Mouse (Mus musculus): ENCODE measurements around the gene Hid1. TPM values are rescaled to one million over a fixed set of nuclear protein-coding genes. Genes with fewer than 3 reads are reported as not detected.

The Hid1 gene
- polyA plus RNA-seq (2014; fragmentation: Nextera tagmentation; extraction: Ambion mirVana), result 1.6 and 2.5 TPM in 2 replicates

DNA sequence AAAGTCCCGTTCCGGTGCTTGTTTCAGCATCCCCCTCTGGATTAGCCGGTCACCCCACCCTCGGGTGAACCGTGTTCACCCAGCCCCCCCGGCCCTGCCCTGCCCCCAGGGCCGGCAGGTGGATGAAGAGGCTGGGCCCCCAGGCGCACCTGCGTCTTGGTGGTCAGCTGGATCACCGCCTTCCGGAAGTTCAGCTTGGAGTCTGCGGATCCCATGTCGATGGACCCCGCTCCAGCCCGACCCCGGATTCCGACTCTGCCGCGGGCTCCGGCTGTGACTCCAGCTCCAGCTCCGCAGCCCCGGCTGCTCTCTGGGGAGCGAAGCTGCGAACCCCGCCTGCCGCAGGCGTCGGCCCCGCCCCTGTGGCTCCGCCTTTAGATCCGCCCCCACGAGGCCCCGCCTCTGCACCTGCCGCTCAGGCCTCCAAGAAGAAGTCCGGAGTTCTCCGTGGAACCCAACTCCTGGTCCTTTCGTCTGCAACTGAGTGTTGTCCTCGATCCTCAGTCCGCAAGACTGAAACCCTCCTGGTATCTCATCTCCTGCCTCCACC lies at the start of gene Hid1:
Hid1 (minus strand) TSS at position 362 of the 550 bp plus-strand sequence.
- H3K4me1 ChIP-seq (ENCODE audit: control insufficient read depth, insufficient read depth, low read length), result peaks cover 11% of the 10 kb centered on the region
- H3K9me3 ChIP-seq (ENCODE audit: control insufficient read depth, low read length), result no peaks in the 10 kb centered on the region
- H3K27me3 ChIP-seq (ENCODE audit: control insufficient read depth, insufficient read depth, low read length), result peaks cover 41% of the 10 kb centered on the region
- peak; percentile 73 for DNase-seq (ENCODE audit: low spot score)
- peak within 1 kb of the TSS; percentile 73 for H3K4me2 ChIP-seq (ENCODE audit: low read depth, severe bottlenecking)
- no peak within 1 kb of the TSS for H3K27ac ChIP-seq (replicated peaks; ENCODE audit: low read depth, low read length)
- H3K9ac ChIP-seq (ENCODE audit: low read length), result no peak within 1 kb of the TSS
- H3K4me3 ChIP-seq (ENCODE audit: low read depth, low read length), result peak within 1 kb of the TSS; percentile 28
- 1% methylated on average over 39 of the region's 39 CpGs for WGBS
- ATAC-seq (ENCODE audit: insufficient number of reproducible peaks, low FRiP score, low TSS enrichment, low read depth), result 0 out of 2 replicates have a peak, but pooled peaks have one; percentile 32
- no peaks in the 10 kb centered on the region for H3K36me3 ChIP-seq (ENCODE audit: control insufficient read depth, insufficient read depth, low read length)

DNA sequence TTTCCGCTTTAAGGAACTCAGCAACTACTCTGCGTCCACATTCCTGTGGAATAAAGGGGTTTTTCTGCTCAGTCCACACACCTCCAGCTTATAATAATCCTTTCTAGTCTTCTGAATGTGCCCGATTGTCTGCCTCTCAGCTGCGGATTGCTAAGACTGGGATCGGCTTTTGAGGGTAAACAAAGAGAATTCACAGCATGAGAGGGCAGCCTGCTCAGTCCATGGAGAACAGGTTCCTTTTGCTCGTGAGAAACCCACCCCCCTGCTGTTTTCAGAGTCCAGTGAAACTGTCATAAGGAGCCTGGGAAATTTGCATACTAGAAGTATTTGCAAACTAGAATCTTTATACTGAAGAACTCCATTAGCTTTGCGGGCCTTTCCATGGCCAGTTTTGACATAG lies 42.0 kb upstream of the Hid1 start:
- Histone ChIP-seq H3K27me3 (ENCODE audit: control insufficient read depth, insufficient read depth, low read length) (no peaks in the 10 kb centered on the region), H3K27ac (replicated peaks; ENCODE audit: low read depth, low read length) (no peak overlapping the region), H3K4me1 (ENCODE audit: control insufficient read depth, insufficient read depth, low read length) (peaks cover 16% of the 10 kb centered on the region), H3K4me3 (ENCODE audit: low read depth, low read length) (no peak overlapping the region), H3K9ac (ENCODE audit: low read length) (no peak overlapping the region), H3K36me3 (ENCODE audit: control insufficient read depth, insufficient read depth, low read length) (peaks cover 8% of the 10 kb centered on the region), H3K4me2 (ENCODE audit: low read depth, severe bottlenecking) (no peak overlapping the region), H3K9me3 (ENCODE audit: control insufficient read depth, low read length) (no peaks in the 10 kb centered on the region)
- DNase-seq (ENCODE audit: low spot score) (no peak), ATAC-seq (ENCODE audit: insufficient number of reproducible peaks, low FRiP score, low TSS enrichment, low read depth) (no peak)
- 87% methylated on average over 7 of the region's 7 CpGs for WGBS

DNA sequence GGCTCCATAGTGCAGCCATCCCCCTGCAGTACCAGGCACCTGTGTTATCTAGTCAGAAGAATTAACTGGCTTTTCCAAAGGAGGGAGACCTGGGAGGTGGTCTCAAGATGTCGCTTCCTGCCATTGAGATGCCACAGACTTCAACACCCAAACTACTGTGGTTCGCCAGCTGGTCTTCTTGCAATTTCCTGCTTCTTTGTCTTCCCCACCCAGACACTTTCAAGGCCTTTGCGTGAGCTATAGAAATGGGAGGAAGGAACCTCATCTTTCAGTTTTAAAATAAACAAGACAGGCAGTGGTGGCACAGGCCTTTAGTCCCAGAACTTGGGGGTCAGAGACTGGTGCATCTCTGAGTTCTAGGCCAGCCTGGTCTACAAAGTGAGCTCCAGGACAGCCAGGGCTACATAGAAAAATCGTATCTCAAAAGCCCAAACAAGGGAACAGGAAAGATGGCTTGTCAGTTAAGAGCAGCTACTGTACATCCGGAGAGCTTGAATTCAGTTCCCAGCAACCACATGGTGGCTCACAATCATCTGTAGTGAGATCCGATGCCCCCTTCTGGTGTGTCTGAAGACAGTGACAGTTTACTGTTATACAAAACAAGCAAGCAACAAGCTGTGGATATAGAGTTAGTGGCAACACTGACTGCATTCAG lies 40.8 kb upstream of the Hid1 start:
- Histone ChIP-seq H3K9me3 (ENCODE audit: control insufficient read depth, low read length) (no peaks in the 10 kb centered on the region), H3K27ac (replicated peaks; ENCODE audit: low read depth, low read length) (no peak overlapping the region), H3K4me2 (ENCODE audit: low read depth, severe bottlenecking) (no peak overlapping the region), H3K9ac (ENCODE audit: low read length) (no peak overlapping the region), H3K4me1 (ENCODE audit: control insufficient read depth, insufficient read depth, low read length) (peaks cover 15% of the 10 kb centered on the region), H3K36me3 (ENCODE audit: control insufficient read depth, insufficient read depth, low read length) (peaks cover 8% of the 10 kb centered on the region), H3K4me3 (ENCODE audit: low read depth, low read length) (no peak overlapping the region), H3K27me3 (ENCODE audit: control insufficient read depth, insufficient read depth, low read length) (no peaks in the 10 kb centered on the region)
- 88% methylated on average over 6 of the region's 6 CpGs for WGBS
- DNase-seq (ENCODE audit: low spot score) (no peak), ATAC-seq (ENCODE audit: insufficient number of reproducible peaks, low FRiP score, low TSS enrichment, low read depth) (no peak)

DNA sequence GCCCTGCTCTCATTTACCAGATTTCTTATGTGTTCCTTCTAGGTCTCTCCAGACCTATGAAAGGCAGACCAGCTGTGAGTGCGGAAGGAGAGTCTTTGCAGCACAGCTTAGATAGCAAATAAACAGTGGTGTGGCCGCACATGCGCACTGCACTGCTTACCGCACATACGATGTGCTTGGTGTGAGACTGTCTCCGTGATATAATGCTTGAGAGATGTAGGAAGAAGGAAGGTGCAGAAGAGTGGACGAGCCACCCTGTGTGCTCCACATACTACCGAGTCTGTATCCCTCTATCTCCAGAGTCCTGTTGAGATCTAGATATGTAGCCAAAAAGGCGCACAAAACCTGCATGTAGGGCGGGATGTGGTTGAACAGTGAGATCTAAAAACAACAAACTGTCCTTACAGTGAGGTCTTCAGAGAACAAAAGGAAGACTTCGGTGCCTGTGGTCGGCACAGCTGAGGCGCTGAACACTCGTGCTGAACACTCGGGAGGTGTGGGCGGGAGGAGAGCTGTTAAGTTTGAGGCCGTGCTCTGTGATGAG lies 39.4 kb upstream of the Hid1 start:
- H3K9ac ChIP-seq (ENCODE audit: low read length), result no peak overlapping the region
- ATAC-seq (ENCODE audit: insufficient number of reproducible peaks, low FRiP score, low TSS enrichment, low read depth) (no peak), DNase-seq (ENCODE audit: low spot score) (no peak)
- H3K4me2 ChIP-seq (ENCODE audit: low read depth, severe bottlenecking), result no peak overlapping the region
- WGBS, result 97% methylated on average over 17 of the region's 17 CpGs
- H3K4me3 ChIP-seq (ENCODE audit: low read depth, low read length), result no peak overlapping the region
- no peaks in the 10 kb centered on the region for H3K27me3 ChIP-seq (ENCODE audit: control insufficient read depth, insufficient read depth, low read length)
- peaks cover 8% of the 10 kb centered on the region for H3K36me3 ChIP-seq (ENCODE audit: control insufficient read depth, insufficient read depth, low read length)
- H3K27ac ChIP-seq (replicated peaks; ENCODE audit: low read depth, low read length), result no peak overlapping the region
- peaks cover 10% of the 10 kb centered on the region for H3K4me1 ChIP-seq (ENCODE audit: control insufficient read depth, insufficient read depth, low read length)
- H3K9me3 ChIP-seq (ENCODE audit: control insufficient read depth, low read length), result no peaks in the 10 kb centered on the region

DNA sequence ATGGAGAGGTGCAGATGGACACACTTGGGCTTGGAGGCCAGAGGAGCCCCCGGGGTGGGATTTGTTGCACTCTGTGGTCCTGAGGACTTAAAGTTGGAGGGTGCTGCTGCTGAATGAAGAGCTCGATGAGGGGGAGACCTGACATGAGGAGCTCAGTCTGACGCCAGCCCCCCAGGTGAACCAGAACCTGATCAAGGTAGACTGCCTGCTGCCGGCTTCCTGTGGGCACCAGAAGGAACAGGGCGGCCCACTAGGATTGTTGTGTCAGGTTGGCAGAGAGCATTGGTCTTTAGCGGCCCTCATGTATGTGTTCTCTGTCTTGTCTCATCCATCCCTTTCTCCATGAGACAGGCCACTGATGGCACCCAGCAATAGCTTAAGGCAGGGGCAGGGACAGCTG lies 38.2 kb upstream of the Hid1 start:
- DNase-seq (ENCODE audit: low spot score), result no peak
- H3K36me3 ChIP-seq (ENCODE audit: control insufficient read depth, insufficient read depth, low read length), result peaks cover 7% of the 10 kb centered on the region
- no peak overlapping the region for H3K9ac ChIP-seq (ENCODE audit: low read length)
- H3K27me3 ChIP-seq (ENCODE audit: control insufficient read depth, insufficient read depth, low read length), result no peaks in the 10 kb centered on the region
- no peak for ATAC-seq (ENCODE audit: insufficient number of reproducible peaks, low FRiP score, low TSS enrichment, low read depth)
- 95% methylated on average over 6 of the region's 6 CpGs for WGBS
- no peaks in the 10 kb centered on the region for H3K9me3 ChIP-seq (ENCODE audit: control insufficient read depth, low read length)
- H3K4me3 ChIP-seq (ENCODE audit: low read depth, low read length), result no peak overlapping the region
- no peak overlapping the region for H3K4me2 ChIP-seq (ENCODE audit: low read depth, severe bottlenecking)
- H3K4me1 ChIP-seq (ENCODE audit: control insufficient read depth, insufficient read depth, low read length), result peaks cover under 1% of the 10 kb centered on the region; the same call in 1 of the 2 replicates
- no peak overlapping the region for H3K27ac ChIP-seq (replicated peaks; ENCODE audit: low read depth, low read length)

DNA sequence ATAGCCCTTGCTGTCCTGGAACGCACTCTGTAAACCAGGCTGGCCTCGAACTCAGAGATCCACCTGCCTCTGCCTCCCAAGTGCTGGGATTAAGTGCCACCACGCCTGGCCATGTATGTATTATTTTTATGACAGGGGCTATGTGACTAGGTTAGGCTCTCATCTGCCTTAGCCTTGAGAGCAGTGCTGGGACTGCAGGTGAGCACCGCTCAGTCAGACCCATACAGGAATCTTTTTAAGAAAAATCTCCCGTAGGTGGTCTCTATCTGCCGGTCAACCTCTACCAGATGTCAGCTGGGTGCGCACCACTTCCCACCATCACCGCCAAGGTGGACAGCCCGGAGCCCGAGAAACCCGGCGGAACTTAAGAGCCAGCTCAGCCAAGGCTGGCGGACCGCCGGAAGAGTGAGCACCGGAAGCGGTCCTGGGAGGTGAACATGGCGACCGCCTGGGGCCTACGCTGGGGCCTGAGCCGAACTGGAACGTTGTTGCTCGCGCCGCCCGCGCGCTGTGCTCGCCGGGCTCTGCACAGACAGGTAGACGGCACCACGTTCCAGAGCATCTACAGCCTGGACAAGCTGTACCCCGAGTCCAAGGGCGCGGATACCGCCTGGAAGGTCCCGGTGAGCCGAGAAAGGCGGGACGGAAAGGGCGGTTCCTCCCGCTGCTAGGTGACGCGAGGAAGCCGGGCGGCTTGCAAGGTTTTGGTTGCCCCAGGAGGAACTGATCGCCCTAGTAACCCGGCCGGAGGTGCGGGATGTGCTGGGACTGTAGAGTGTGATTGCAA lies 36.0 kb upstream of the Hid1 start, which contains the start of gene Mrpl58:
Mrpl58 (plus strand) TSS at position 415 of the 787 bp plus-strand sequence.
- ATAC-seq (ENCODE audit: insufficient number of reproducible peaks, low FRiP score, low TSS enrichment, low read depth), result peak; percentile 92

DNA sequence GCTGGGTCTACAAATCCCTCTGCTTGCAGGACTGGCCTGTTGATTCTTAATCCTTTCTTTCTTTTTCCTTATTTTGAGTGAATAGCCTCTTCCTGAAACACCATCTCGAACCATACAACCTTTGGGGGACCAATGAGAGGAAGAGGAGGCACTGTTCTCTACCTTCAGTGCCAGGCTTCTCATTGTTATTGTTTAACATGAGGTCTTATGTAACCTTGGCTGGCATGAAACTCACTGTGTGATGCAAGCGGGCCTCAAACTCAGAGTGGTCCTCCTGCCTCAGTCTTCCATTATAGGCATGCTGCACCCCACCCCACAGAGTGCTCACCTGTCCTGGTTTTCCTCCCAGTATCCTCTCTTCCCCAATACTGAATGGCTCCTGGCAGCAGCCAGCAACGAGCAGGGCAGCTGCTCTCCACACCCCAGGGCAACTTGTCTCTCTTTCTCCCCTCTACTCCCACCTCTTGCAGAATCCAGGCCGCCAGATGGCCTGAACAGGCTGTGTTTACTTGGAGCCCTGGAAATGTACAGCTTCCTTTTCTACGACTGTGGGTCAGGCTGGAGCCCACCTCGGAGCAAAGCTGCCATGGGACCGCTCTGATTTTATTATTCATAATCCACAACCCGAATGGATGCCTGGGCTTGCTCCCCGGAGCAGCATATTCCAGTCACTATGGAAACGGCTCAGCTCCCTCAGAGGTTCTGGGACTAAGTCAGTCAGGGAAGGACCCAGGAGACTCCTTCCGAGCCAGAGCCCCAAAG lies 33.3 kb upstream of the Hid1 start:
- Histone ChIP-seq H3K9me3 (ENCODE audit: control insufficient read depth, low read length) (no peaks in the 10 kb centered on the region), H3K4me3 (ENCODE audit: low read depth, low read length) (no peak overlapping the region), H3K27ac (replicated peaks; ENCODE audit: low read depth, low read length) (no peak overlapping the region), H3K27me3 (ENCODE audit: control insufficient read depth, insufficient read depth, low read length) (no peaks in the 10 kb centered on the region), H3K4me2 (ENCODE audit: low read depth, severe bottlenecking) (no peak overlapping the region), H3K9ac (ENCODE audit: low read length) (no peak overlapping the region), H3K36me3 (ENCODE audit: control insufficient read depth, insufficient read depth, low read length) (no peaks in the 10 kb centered on the region), H3K4me1 (ENCODE audit: control insufficient read depth, insufficient read depth, low read length) (no peaks in the 10 kb centered on the region)
- 58% methylated on average over 11 of the region's 11 CpGs for WGBS
- ATAC-seq (ENCODE audit: insufficient number of reproducible peaks, low FRiP score, low TSS enrichment, low read depth) (no peak), DNase-seq (ENCODE audit: low spot score) (no peak)

More for the DNA sequence above, 36.0 kb upstream of the Hid1 start, which contains the start of gene Mrpl58:
- H3K27ac ChIP-seq (replicated peaks; ENCODE audit: low read depth, low read length), result peak within 1 kb of the TSS; percentile 81
- DNase-seq (ENCODE audit: low spot score), result peak; percentile 89
- H3K9me3 ChIP-seq (ENCODE audit: control insufficient read depth, low read length), result no peaks in the 10 kb centered on the region
- H3K27me3 ChIP-seq (ENCODE audit: control insufficient read depth, insufficient read depth, low read length), result no peaks in the 10 kb centered on the region
- WGBS, result 4% methylated on average over 50 of the region's 50 CpGs
- H3K9ac ChIP-seq (ENCODE audit: low read length), result peak within 1 kb of the TSS; percentile 96
- H3K36me3 ChIP-seq (ENCODE audit: control insufficient read depth, insufficient read depth, low read length), result peaks cover 4% of the 10 kb centered on the region; the same call in 1 of the 2 replicates
- H3K4me3 ChIP-seq (ENCODE audit: low read depth, low read length), result peak within 1 kb of the TSS; percentile 77
- H3K4me1 ChIP-seq (ENCODE audit: control insufficient read depth, insufficient read depth, low read length), result no peaks in the 10 kb centered on the region
- H3K4me2 ChIP-seq (ENCODE audit: low read depth, severe bottlenecking), result peak within 1 kb of the TSS; percentile 59

DNA sequence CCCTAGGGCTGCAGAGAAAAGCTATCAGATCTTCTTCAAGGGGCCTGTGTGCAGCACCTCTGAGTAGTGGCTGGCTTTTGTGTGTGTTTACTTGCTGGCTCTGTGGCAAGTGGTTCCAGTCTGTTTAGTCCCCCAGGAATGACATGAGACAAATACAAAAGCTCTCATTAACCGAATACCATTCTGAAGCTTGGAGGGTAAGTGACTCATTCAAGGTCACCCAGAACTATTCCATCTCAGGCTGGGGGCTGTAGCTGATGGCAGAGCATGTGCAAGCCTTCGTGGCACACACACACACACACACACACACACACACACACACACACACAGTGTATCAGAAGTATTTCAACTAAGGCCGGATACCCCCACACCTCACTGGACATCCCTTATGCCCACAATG lies 32.6 kb upstream of the Hid1 start:
- DNase-seq (ENCODE audit: low spot score), result no peak
- no peak overlapping the region for H3K4me3 ChIP-seq (ENCODE audit: low read depth, low read length)
- no peaks in the 10 kb centered on the region for H3K4me1 ChIP-seq (ENCODE audit: control insufficient read depth, insufficient read depth, low read length)
- no peak overlapping the region for H3K27ac ChIP-seq (replicated peaks; ENCODE audit: low read depth, low read length)
- no peak for ATAC-seq (ENCODE audit: insufficient number of reproducible peaks, low FRiP score, low TSS enrichment, low read depth)
- H3K9me3 ChIP-seq (ENCODE audit: control insufficient read depth, low read length), result no peaks in the 10 kb centered on the region
- no peaks in the 10 kb centered on the region for H3K27me3 ChIP-seq (ENCODE audit: control insufficient read depth, insufficient read depth, low read length)
- no peaks in the 10 kb centered on the region for H3K36me3 ChIP-seq (ENCODE audit: control insufficient read depth, insufficient read depth, low read length)
- WGBS, result 87% methylated on average over 3 of the region's 3 CpGs
- no peak overlapping the region for H3K4me2 ChIP-seq (ENCODE audit: low read depth, severe bottlenecking)
- H3K9ac ChIP-seq (ENCODE audit: low read length), result no peak overlapping the region
